Mouse (Mus musculus): ENCODE data around the gene Foxn4. TPM values are rescaled to one million over a fixed set of nuclear protein-coding genes. Genes with fewer than 3 reads are reported as not detected.

The Foxn4 gene
- total and polyA plus RNA-seq, 2 experiments from 2014 or later = not detected

- Histone ChIP-seq H3K27ac (ENCODE audit: low read depth) (no peak overlapping the region), H3K4me2 (ENCODE audit: low read depth, low read length) (no peak overlapping the region), H3K4me3 (ENCODE audit: low read depth, low read length) (no peak overlapping the region), H3K9me3 (replicated peaks; ENCODE audit: control insufficient read depth, low read length) (no peaks in the 10 kb centered on the region), H3K4me1 (ENCODE audit: control insufficient read depth, insufficient read depth) (no peaks in the 10 kb centered on the region), H3K9ac (replicated peaks; ENCODE audit: low read depth, low read length) (no peak overlapping the region), H3K36me3 (replicated peaks; ENCODE audit: control insufficient read depth, insufficient read depth, low read length) (no peaks in the 10 kb centered on the region), H3K27me3 (ENCODE audit: control insufficient read depth, insufficient read depth, low read length) (peaks cover 87% of the 10 kb centered on the region)
- no peak for ATAC-seq (ENCODE audit: insufficient read depth, low read depth)
- 47% methylated on average over 16 of the region's 16 CpGs for WGBS
- DNase-seq (ENCODE audit: low spot score) = no peak
- TF ChIP-seq CTCF (IDR thresholded peaks at IDR 0.05; ENCODE audit: low read depth) (no peak), EP300 (IDR thresholded peaks at IDR 0.05; ENCODE audit: low read depth) (no peak)
These were observed 2.4 kb upstream of the Foxn4 start for GRCm38 (mm10) chr5:114275991-114276390.

GRCm38 (mm10) chr5:114275339-114275738, 1.7 kb upstream of the Foxn4 start:
- Histone ChIP-seq H3K9ac (replicated peaks; ENCODE audit: low read depth, low read length) (no peak overlapping the region), H3K9me3 (replicated peaks; ENCODE audit: control insufficient read depth, low read length) (no peaks in the 10 kb centered on the region), H3K4me1 (ENCODE audit: control insufficient read depth, insufficient read depth) (no peaks in the 10 kb centered on the region), H3K27me3 (ENCODE audit: control insufficient read depth, insufficient read depth, low read length) (peaks cover 93% of the 10 kb centered on the region), H3K4me2 (ENCODE audit: low read depth, low read length) (no peak overlapping the region), H3K4me3 (ENCODE audit: low read depth, low read length) (no peak overlapping the region), H3K27ac (ENCODE audit: low read depth) (no peak overlapping the region), H3K36me3 (replicated peaks; ENCODE audit: control insufficient read depth, insufficient read depth, low read length) (no peaks in the 10 kb centered on the region)
- 22% methylated on average over 8 of the region's 8 CpGs for WGBS
- no peak for DNase-seq (ENCODE audit: low spot score)
- no peak for TF ChIP-seq EP300 (IDR thresholded peaks at IDR 0.05; ENCODE audit: low read depth)
- TF ChIP-seq CTCF (IDR thresholded peaks at IDR 0.05; ENCODE audit: low read depth) = no peak
- no peak for ATAC-seq (ENCODE audit: insufficient read depth, low read depth)

GRCm38 (mm10) chr5:114269984-114270383, 3.6 kb downstream of the Foxn4 start:
- Histone ChIP-seq H3K9me3 (replicated peaks; ENCODE audit: control insufficient read depth, low read length) (no peaks in the 10 kb centered on the region), H3K9ac (replicated peaks; ENCODE audit: low read depth, low read length) (no peak overlapping the region), H3K4me2 (ENCODE audit: low read depth, low read length) (no peak overlapping the region), H3K27ac (ENCODE audit: low read depth) (no peak overlapping the region), H3K27me3 (ENCODE audit: control insufficient read depth, insufficient read depth, low read length) (peaks cover 77% of the 10 kb centered on the region), H3K4me1 (ENCODE audit: control insufficient read depth, insufficient read depth) (no peaks in the 10 kb centered on the region), H3K4me3 (ENCODE audit: low read depth, low read length) (no peak overlapping the region), H3K36me3 (replicated peaks; ENCODE audit: control insufficient read depth, insufficient read depth, low read length) (no peaks in the 10 kb centered on the region)
- TF ChIP-seq EP300 (IDR thresholded peaks at IDR 0.05; ENCODE audit: low read depth) (no peak), CTCF (IDR thresholded peaks at IDR 0.05; ENCODE audit: low read depth) (no peak)
- 22% methylated on average over 12 of the region's 12 CpGs for WGBS
- ATAC-seq (ENCODE audit: insufficient read depth, low read depth) = no peak
- DNase-seq (ENCODE audit: low spot score) = no peak

- Histone ChIP-seq H3K9ac (replicated peaks; ENCODE audit: low read depth, low read length) (no peak overlapping the region), H3K27ac (ENCODE audit: low read depth) (no peak overlapping the region), H3K36me3 (replicated peaks; ENCODE audit: control insufficient read depth, insufficient read depth, low read length) (no peaks in the 10 kb centered on the region), H3K9me3 (replicated peaks; ENCODE audit: control insufficient read depth, low read length) (no peaks in the 10 kb centered on the region), H3K4me3 (ENCODE audit: low read depth, low read length) (no peak overlapping the region), H3K4me2 (ENCODE audit: low read depth, low read length) (no peak overlapping the region), H3K27me3 (ENCODE audit: control insufficient read depth, insufficient read depth, low read length) (peaks cover 72% of the 10 kb centered on the region), H3K4me1 (ENCODE audit: control insufficient read depth, insufficient read depth) (no peaks in the 10 kb centered on the region)
- DNase-seq (ENCODE audit: low spot score) (no peak), ATAC-seq (ENCODE audit: insufficient read depth, low read depth) (no peak)
- WGBS = 54% methylated on average over 7 of the region's 7 CpGs
- TF ChIP-seq CTCF (IDR thresholded peaks at IDR 0.05; ENCODE audit: low read depth) (no peak), EP300 (IDR thresholded peaks at IDR 0.05; ENCODE audit: low read depth) (no peak)
These were observed 4.1 kb downstream of the Foxn4 start for GRCm38 (mm10) chr5:114269499-114269898.

- H3K36me3 ChIP-seq (replicated peaks; ENCODE audit: control insufficient read depth, insufficient read depth, low read length) = no peaks in the 10 kb centered on the region
- no peak overlapping the region for H3K9ac ChIP-seq (replicated peaks; ENCODE audit: low read depth, low read length)
- H3K27ac ChIP-seq (ENCODE audit: low read depth) = no peak overlapping the region
- peaks cover 64% of the 10 kb centered on the region for H3K27me3 ChIP-seq (ENCODE audit: control insufficient read depth, insufficient read depth, low read length)
- ATAC-seq (ENCODE audit: insufficient read depth, low read depth) (no peak), DNase-seq (ENCODE audit: low spot score) (no peak)
- no peak for TF ChIP-seq CTCF (IDR thresholded peaks at IDR 0.05; ENCODE audit: low read depth)
- H3K9me3 ChIP-seq (replicated peaks; ENCODE audit: control insufficient read depth, low read length) = no peaks in the 10 kb centered on the region
- 35% methylated on average over 7 of the region's 7 CpGs for WGBS
- no peak overlapping the region for H3K4me3 ChIP-seq (ENCODE audit: low read depth, low read length)
- H3K4me1 ChIP-seq (ENCODE audit: control insufficient read depth, insufficient read depth) = no peaks in the 10 kb centered on the region
- H3K4me2 ChIP-seq (ENCODE audit: low read depth, low read length) = no peak overlapping the region
These were observed 5.0 kb downstream of the Foxn4 start for GRCm38 (mm10) chr5:114268646-114269045.

GRCm38 (mm10) chr5:114264791-114265190, 8.8 kb downstream of the Foxn4 start:
- H3K9ac ChIP-seq (replicated peaks; ENCODE audit: low read depth, low read length) = no peak overlapping the region
- TF ChIP-seq EP300 (IDR thresholded peaks at IDR 0.05; ENCODE audit: low read depth) (no peak), CTCF (IDR thresholded peaks at IDR 0.05; ENCODE audit: low read depth) (no peak)
- no peak overlapping the region for H3K4me3 ChIP-seq (ENCODE audit: low read depth, low read length)

More at GRCm38 (mm10) chr5:114264791-114265190, 8.8 kb downstream of the Foxn4 start:
- no peaks in the 10 kb centered on the region for H3K36me3 ChIP-seq (replicated peaks; ENCODE audit: control insufficient read depth, insufficient read depth, low read length)
- DNase-seq (ENCODE audit: low spot score) = no peak
- no peak for ATAC-seq (ENCODE audit: insufficient read depth, low read depth)
- WGBS = 72% methylated on average over 8 of the region's 8 CpGs
- no peak overlapping the region for H3K4me2 ChIP-seq (ENCODE audit: low read depth, low read length)
- no peak overlapping the region for H3K27ac ChIP-seq (ENCODE audit: low read depth)
- no peaks in the 10 kb centered on the region for H3K4me1 ChIP-seq (ENCODE audit: control insufficient read depth, insufficient read depth)
- H3K9me3 ChIP-seq (replicated peaks; ENCODE audit: control insufficient read depth, low read length) = no peaks in the 10 kb centered on the region
- peaks cover 25% of the 10 kb centered on the region for H3K27me3 ChIP-seq (ENCODE audit: control insufficient read depth, insufficient read depth, low read length)
